Mouse (Mus musculus) thymus, postnatal 10 days (tissue): ENCODE measurements around the gene Serinc5.
"Not testable (repeated sequence)": the region's sequence is repeated elsewhere in the genome, so short reads cannot be mapped to it uniquely, and the experiment has no call there.

Experiments used
- DNase-seq, 2 experiments: peaks; one replicate each; pipeline ENCODE4 v3.0.0; 2021; ENCODE audit warnings: low spot score in 2 of 2

Gene Serinc5

GRCm38 (mm10) chr13:92665008-92665407 is 54.1 kb downstream of the Serinc5 start:
- no peak for DNase-seq

GRCm38 (mm10) chr13:92668214-92668985 is 57.5 kb downstream of the Serinc5 start:
- no peak for DNase-seq

- DNase-seq: no peak
Measured at GRCm38 (mm10) chr13:92671727-92672126, 60.8 kb downstream of the Serinc5 start.

- peak; percentile 53 to 75 for DNase-seq
Measured at GRCm38 (mm10) chr13:92674676-92675075, 63.8 kb downstream of the Serinc5 start.

- no peak for DNase-seq
Measured at GRCm38 (mm10) chr13:92675308-92675707, 64.4 kb downstream of the Serinc5 start.

GRCm38 (mm10) chr13:92675897-92676584 is 65.2 kb downstream of the Serinc5 start:
- peak in 1 of 2 experiments; percentile 32 for DNase-seq

- DNase-seq: no peak
Measured at GRCm38 (mm10) chr13:92677656-92678055, 66.8 kb downstream of the Serinc5 start.

- no peak for DNase-seq
Measured at GRCm38 (mm10) chr13:92679661-92680060, 68.8 kb downstream of the Serinc5 start.

- DNase-seq: no peak
Measured at GRCm38 (mm10) chr13:92681541-92681940, 70.7 kb downstream of the Serinc5 start.

GRCm38 (mm10) chr13:92682833-92683232 is 71.9 kb downstream of the Serinc5 start:
- no peak for DNase-seq

GRCm38 (mm10) chr13:92683464-92683863 is 72.6 kb downstream of the Serinc5 start:
- peak; percentile 22 to 43 for DNase-seq

- no peak for DNase-seq
Measured at GRCm38 (mm10) chr13:92684310-92684709, 73.4 kb downstream of the Serinc5 start.

- DNase-seq: no peak
Measured at GRCm38 (mm10) chr13:92685273-92685672, 74.4 kb downstream of the Serinc5 start.

GRCm38 (mm10) chr13:92687151-92687550 is 76.3 kb downstream of the Serinc5 start:
- not testable (repeated sequence) for DNase-seq

- DNase-seq: no peak
Measured at GRCm38 (mm10) chr13:92689061-92689460, 78.2 kb downstream of the Serinc5 start.

- no peak for DNase-seq
Measured at GRCm38 (mm10) chr13:92693866-92694550, 83.1 kb downstream of the Serinc5 start.

GRCm38 (mm10) chr13:92696491-92696939 is 85.6 kb downstream of the Serinc5 start:
- DNase-seq: no peak

- DNase-seq: no peak
Measured at GRCm38 (mm10) chr13:92697141-92697540, 86.2 kb downstream of the Serinc5 start.

GRCm38 (mm10) chr13:92698781-92699180 is 87.9 kb downstream of the Serinc5 start:
- no peak for DNase-seq

- DNase-seq: no peak
Measured at GRCm38 (mm10) chr13:92699395-92699794, 88.5 kb downstream of the Serinc5 start.

GRCm38 (mm10) chr13:92702035-92702434 is 91.1 kb downstream of the Serinc5 start:
- no peak for DNase-seq
